Mouse (Mus musculus) spleen, postnatal 10 days (tissue): Measurements from ENCODE around the gene Zdhhc6.

ENCODE experiments used
- DNase-seq, 2 experiments: peaks; one replicate each; pipeline ENCODE4 v3.0.0; 2021 to 2022; ENCODE audit warnings: low spot score in 2 of 2

Zdhhc6 gene

GRCm38 (mm10) chr19:55300525-55300924 is 15.3 kb downstream of the Zdhhc6 start:
- DNase-seq = no peak

DNA sequence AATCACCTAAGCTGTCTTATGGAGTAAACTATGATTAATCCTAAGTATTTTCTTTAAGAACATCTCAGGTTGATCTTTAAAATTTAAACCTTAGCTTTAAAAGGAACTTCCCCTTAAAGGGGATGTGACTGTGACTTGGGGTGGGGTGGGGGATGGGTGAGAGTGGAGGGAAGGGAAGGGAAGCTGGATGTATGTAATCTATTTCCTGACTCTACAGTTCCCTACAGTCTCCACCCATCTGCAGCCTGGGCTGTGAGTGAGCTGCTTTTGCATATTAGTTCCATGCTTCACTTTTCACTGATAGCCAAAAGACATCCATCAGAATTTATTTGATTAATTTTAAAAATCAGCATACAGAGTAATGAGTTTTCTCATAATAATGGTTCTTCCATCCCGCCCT is 16.5 kb downstream of the Zdhhc6 start:
- DNase-seq = no peak

DNA sequence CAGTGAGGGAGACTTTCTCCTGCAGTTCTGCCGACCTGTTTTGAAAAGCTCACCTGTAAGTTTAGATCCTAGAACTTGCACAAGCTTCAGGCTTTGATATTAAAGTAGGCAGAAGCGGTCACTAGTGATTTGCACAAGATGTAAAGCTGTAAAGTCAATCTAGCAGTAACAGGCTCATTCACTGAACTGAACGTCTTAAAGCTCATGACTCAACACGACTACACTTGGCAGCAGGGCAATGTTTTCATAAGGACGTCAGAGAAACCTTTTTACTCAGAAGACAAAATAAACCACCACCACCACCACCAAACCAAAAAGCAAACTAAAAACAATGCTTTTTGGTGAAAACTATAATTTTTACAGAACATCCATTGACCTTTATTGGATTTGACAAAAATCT is 17.9 kb downstream of the Zdhhc6 start:
- no peak for DNase-seq

- no peak for DNase-seq
Measured at GRCm38 (mm10) chr19:55297489-55297888, 18.3 kb downstream of the Zdhhc6 start.

GRCm38 (mm10) chr19:55296301-55296700 is 19.5 kb downstream of the Zdhhc6 start:
- no peak for DNase-seq

DNA sequence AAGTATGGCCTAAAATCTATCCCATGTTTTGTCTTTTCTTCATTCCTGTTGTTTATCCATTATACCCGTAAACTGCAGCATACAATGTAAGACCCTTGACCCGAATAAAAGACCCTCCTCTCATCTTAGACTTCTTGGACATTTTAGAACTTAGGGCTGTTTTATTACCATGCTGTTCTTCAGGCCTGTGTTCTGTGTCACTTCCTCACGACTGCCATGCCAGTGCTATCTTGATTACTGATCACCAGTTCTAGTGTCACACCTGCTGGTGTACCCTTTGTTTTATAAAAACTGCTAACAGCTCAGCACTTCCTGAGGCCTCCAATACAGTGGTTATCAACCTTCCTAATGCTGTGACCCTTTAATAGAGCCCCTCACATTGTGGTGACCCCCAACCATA is 20.3 kb downstream of the Zdhhc6 start:
- no peak for DNase-seq

GRCm38 (mm10) chr19:55295075-55295474 is 20.8 kb downstream of the Zdhhc6 start:
- no peak for DNase-seq

DNA sequence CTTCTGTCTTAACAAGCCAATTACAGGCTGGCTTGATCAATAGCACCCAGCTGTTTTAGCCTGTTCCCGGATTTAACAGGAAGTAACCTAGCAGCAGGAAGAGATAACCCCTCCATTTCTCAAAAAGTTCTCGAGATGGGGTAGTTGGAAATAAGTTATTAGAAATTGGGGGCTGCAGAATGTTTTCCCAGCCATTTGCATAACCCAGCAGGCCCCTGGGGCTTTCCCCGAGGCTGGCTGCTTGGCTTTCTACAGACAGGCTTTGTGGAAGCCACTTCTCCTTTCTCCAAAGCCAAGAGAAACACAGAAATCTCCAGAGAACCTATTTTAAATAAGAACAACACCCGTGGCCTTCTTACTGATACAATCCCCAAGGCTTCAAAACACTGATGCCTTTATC is 22.7 kb downstream of the Zdhhc6 start:
- DNase-seq = no peak

GRCm38 (mm10) chr19:55292210-55292850 is 23.5 kb downstream of the Zdhhc6 start:
- no peak for DNase-seq

GRCm38 (mm10) chr19:55290621-55291270 is 25.1 kb downstream of the Zdhhc6 start:
- DNase-seq = no peak

- no peak for DNase-seq
Measured at GRCm38 (mm10) chr19:55288974-55289373, 26.9 kb downstream of the Zdhhc6 start.

DNA sequence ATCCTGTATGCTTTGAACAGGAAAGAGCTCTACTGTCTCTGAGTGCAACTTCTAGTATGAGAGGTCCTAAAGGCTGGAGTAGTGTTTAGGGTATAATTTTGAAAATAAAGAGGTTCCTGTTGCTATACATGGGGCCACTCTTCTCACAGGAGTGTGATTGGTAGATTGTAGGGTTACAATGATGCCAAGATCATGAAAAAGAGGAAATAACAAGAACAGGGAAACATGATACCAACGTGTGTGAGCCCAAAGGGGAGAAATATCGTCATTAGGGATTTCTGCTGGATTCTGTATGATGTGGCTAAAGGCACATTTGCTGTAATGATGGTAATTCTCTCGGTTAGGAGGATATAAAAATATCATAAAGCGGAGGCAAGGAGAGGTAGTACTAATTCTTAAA is 29.8 kb downstream of the Zdhhc6 start:
- DNase-seq = no peak

- peak in 1 of 2 experiments; percentile 53 for DNase-seq
Measured at GRCm38 (mm10) chr19:55284093-55284492, 31.7 kb downstream of the Zdhhc6 start.

DNA sequence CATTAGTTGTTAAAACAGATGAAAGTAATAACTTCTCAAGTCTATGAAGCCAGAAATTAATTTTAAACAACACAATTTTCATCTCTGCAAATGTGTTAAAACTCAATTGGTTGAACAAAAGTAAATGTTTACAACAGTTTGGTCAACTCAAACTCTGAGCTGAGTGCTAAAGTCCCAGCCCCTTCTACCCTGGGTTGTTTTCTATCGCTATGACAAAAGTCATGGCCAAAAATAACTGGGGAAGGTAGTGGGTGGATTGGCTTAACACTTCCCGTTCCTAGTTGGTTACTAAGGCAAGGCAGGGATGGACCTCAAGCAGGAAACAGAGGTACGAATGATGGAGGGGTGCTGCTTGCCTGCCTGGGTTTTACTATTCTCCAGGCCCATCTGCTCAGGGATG is 39.1 kb downstream of the Zdhhc6 start:
- DNase-seq = no peak

- DNase-seq = no peak
Measured at GRCm38 (mm10) chr19:55276100-55276499, 39.7 kb downstream of the Zdhhc6 start.

GRCm38 (mm10) chr19:55273340-55273739 is 42.5 kb downstream of the Zdhhc6 start:
- no peak for DNase-seq

DNA sequence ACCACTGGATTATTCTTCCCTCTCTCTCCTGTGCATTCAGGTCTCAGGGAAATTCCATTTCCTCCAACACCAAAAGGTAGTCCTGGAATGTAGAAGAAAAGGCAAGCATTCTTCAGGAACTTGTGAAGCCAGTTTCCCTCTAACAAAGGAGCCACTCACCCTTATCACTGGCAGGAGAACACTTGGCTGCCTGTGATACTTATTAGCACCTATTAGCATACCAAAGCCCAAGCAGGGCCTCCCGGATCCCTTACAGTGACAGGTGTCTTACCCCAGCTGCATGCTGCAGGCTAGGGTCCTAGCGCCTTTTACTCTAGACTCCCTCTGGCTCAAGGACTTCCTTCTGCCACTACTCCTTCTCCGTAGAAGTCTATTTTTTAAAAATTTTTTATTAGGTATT is 44.4 kb downstream of the Zdhhc6 start:
- no peak for DNase-seq

DNA sequence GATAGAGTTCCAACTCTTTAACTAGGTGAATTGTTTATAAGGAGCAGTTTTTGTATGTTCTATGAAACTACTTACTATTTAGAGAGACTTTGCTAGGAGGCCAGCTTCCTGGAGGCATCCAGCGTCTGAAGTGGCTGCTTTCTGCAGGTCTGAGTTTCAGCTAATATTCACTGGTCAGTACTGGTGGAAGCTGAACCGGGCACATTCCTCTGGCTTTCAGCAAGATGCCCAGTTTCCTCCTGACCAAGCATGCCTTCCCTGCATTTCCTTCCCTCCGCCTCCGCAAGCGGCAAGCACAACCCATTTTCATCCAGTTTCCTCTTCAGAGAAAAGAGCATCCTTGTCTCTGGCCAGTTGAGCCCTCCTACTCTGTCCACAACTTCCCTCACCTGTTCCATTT is 46.8 kb downstream of the Zdhhc6 start:
- DNase-seq = no peak

DNA sequence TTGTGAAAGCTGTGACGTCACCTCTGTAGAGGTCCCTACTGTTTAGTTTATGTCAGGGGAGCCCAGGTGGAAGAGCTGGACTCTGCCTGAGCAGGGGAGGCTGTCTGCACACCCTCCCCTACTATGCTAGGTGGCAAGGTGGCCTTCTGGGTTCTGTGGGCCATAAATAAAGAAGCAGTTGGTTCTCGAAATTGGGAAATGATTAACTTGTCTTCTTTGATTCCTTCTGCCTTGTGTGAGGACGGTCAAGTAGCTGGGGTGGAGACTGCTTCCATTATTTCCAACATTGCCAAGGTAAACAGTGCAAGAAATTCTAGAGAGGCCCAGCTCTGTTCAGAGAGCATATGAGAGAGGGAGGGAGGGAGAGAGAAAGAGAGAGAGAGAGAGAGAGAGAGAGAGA is 47.7 kb downstream of the Zdhhc6 start:
- no peak for DNase-seq

DNA sequence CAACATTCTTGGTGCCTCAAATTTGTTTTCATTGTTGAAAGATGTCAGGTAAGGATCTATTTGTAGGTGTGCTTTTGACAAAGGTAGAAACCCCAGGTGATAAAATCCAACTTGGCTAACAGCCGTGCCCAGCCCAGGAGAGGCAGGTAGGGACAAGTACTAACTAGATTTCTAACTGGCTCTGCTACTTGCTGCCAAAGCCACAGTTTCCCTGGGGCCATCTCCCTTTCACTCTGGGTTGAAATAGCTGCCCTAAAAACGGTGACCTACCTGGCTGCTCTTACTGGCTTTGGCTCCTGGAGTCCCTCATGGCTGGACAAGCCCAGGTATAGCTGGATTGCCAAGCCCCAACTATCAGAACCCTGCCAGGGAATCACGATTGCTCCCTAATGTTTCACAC is 49.0 kb downstream of the Zdhhc6 start:
- DNase-seq = no peak

GRCm38 (mm10) chr19:55265269-55265668 is 50.6 kb downstream of the Zdhhc6 start:
- DNase-seq = no peak

DNA sequence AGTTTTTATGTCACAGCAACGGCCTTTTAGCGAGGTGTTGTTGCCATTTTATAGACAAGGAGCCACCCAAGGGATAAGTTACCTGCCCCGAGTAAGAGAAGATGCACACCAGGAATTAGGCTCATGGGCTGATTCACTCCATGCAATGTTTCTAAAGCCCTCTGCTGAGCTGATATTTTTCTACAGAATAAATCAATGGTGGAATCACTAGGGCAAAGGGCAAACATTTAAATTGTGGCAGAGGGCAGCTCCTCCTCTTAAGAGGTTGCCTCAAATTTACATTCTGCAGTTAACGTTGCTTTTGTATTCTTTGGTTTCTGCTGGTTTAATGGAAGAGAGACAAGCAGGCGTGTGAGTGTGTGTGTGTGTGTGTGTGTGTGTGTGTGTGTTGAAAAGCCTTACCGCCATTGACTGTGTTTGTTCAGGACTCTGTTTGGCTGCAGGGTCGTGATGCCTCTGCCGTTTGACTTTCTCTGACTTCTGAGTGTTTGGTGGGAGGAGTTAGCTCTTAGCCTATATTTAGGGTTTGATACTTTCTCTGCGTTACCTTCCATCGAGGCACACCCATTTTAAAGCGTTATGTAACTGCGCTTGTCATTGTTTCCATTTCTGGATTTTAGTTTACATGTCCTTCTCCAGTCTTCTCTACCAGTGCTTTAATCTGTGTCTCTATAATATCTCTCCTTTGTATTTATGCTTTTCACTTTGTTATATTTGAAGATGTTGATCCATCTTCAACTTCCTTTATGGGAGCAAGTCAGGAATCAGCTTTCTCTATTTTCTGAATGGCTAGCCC is 55.2 kb downstream of the Zdhhc6 start:
- DNase-seq = no peak

GRCm38 (mm10) chr19:55258514-55258913 is 57.3 kb downstream of the Zdhhc6 start:
- no peak for DNase-seq
